Mouse (Mus musculus): ENCODE results near the gene Oat. TPM values are rescaled to one million over a fixed set of nuclear protein-coding genes. Genes with fewer than 3 reads are reported as not detected.

Gene Oat
- polyA plus RNA-seq, 1 experiment from 2014 or later: 290 TPM

DNA sequence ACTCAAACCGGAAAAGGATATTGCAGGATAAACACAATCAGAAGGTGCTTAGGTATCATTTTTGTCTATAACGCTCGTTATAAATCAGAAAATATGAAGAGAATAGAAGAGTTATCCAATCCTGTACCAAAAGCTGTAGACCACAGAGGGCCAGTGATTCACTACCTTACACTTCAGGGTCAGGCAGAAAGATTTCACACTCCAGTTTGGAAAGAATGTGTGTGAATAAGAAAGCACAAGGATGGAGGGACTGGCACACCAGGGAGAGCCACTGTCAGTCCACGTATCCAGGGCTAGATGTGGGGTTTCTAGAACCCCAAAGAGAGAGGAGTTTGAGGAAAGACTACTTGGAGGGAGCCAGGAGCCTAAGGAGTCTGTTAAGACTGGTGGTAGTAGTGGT, 693 bp upstream of the Oat start:
- Histone ChIP-seq H3K27me3 (ENCODE audit: control insufficient read depth, insufficient read depth, low read depth, low read length) (no peaks in the 10 kb centered on the region), H3K9me3 (ENCODE audit: control insufficient read depth, low read length) (no peaks in the 10 kb centered on the region), H3K27ac (ENCODE audit: low read length) (peak overlapping the region; percentile 98; the same call in 1 of the 2 replicates), H3K36me3 (ENCODE audit: control insufficient read depth, insufficient read depth, low read length) (no peaks in the 10 kb centered on the region), H3K4me2 (ENCODE audit: low read depth, low read length) (peak overlapping the region; percentile 56), H3K9ac (ENCODE audit: low read length) (peak overlapping the region; percentile 49), H3K4me1 (replicated peaks; ENCODE audit: control insufficient read depth, insufficient read depth, low read length) (peaks cover 22% of the 10 kb centered on the region), H3K4me3 (ENCODE audit: low read length) (peak overlapping the region; percentile 71; the same call in 1 of the 2 replicates)
- 42% methylated on average over 4 of the region's 4 CpGs for WGBS
- ATAC-seq (ENCODE audit: low read depth): no peak

DNA sequence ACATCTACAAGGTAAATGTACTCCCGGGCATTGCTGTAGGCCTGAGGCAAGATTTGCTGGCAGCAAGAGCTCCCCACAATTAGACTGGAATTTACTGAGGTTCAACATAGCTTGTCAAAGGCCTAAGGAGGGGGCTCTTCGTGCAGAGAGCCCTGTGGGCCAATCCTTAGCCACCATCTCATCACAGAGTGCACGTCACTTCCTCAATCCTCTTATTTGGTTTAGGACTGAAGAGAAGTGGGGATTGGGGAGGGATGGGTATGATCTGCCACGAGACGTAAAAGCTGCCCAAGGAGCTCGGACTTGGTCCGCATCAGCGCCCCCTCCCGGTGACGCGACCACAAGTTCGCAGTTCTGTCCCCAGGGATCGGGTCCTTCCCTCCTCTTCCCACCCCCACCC, 575 bp downstream of the Oat start:
- H3K4me3 ChIP-seq (ENCODE audit: low read length): peak overlapping the region; percentile 71
- peak overlapping the region; percentile 98 for H3K27ac ChIP-seq (ENCODE audit: low read length)
- peak overlapping the region; percentile 83 for H3K9ac ChIP-seq (ENCODE audit: low read length)
- ATAC-seq (ENCODE audit: low read depth): peak; percentile 92
- peak overlapping the region; percentile 70 for H3K4me2 ChIP-seq (ENCODE audit: low read depth, low read length)
- H3K4me1 ChIP-seq (replicated peaks; ENCODE audit: control insufficient read depth, insufficient read depth, low read length): peaks cover 30% of the 10 kb centered on the region
- H3K9me3 ChIP-seq (ENCODE audit: control insufficient read depth, low read length): no peaks in the 10 kb centered on the region
- H3K36me3 ChIP-seq (ENCODE audit: control insufficient read depth, insufficient read depth, low read length): no peaks in the 10 kb centered on the region
- H3K27me3 ChIP-seq (ENCODE audit: control insufficient read depth, insufficient read depth, low read depth, low read length): no peaks in the 10 kb centered on the region
- WGBS: 0% methylated on average over 13 of the region's 13 CpGs

DNA sequence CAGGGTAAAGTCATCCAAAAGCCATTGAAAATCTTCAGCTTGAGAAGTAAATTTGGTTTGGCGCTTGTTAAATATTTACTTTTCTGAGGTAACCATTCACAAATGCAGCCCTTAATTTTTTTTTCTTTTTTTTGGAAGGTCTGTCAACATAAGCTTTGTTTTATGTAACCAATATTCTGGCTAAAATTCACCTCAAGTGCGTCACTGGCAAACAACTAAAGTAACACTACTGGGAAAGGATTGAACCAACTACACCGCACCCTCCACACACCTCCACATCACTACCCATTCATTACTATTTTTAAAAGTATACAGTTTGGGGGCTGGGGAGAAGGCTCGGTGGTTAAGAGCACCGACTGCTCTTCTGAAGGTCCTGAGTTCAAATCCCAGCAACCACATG, 1.6 kb downstream of the Oat start:
- H3K36me3 ChIP-seq (ENCODE audit: control insufficient read depth, insufficient read depth, low read length): peaks cover 3% of the 10 kb centered on the region; the same call in 1 of the 2 replicates
- ATAC-seq (ENCODE audit: low read depth): no peak
- 61% methylated on average over 5 of the region's 5 CpGs for WGBS
- no peak overlapping the region; the same call in 1 of the 2 replicates for H3K4me2 ChIP-seq (ENCODE audit: low read depth, low read length)
- 0 out of 2 replicates have a peak overlapping the region, but pooled peaks have one; percentile 17 for H3K27ac ChIP-seq (ENCODE audit: low read length)
- no peaks in the 10 kb centered on the region for H3K27me3 ChIP-seq (ENCODE audit: control insufficient read depth, insufficient read depth, low read depth, low read length)
- no peak overlapping the region for H3K9ac ChIP-seq (ENCODE audit: low read length)
- H3K4me3 ChIP-seq (ENCODE audit: low read length): no peak overlapping the region
- peaks cover 33% of the 10 kb centered on the region for H3K4me1 ChIP-seq (replicated peaks; ENCODE audit: control insufficient read depth, insufficient read depth, low read length)
- H3K9me3 ChIP-seq (ENCODE audit: control insufficient read depth, low read length): no peaks in the 10 kb centered on the region

DNA sequence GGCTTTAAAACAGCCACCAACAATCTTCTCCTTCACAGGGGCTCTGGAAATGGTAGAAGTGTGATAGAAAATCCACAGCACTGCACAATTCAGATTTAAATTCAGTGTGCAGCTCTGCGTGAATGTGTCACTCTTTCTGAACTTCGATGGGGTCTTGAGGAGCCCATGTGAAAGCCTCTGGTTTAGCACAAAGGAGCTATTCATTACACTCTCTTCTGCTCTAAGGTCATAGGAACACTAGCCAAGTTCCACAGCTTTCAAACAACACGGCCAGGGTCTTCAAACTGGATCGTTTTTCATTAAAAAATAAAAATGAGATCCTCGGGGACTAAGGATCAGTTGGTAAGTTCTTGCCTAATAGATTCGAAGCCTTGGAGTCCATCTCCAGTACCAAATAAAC, 3.0 kb downstream of the Oat start:
- Histone ChIP-seq H3K4me3 (ENCODE audit: low read length) (no peak overlapping the region), H3K9ac (ENCODE audit: low read length) (no peak overlapping the region), H3K27ac (ENCODE audit: low read length) (peak overlapping the region; percentile 27; the same call in 1 of the 2 replicates), H3K9me3 (ENCODE audit: control insufficient read depth, low read length) (no peaks in the 10 kb centered on the region), H3K4me2 (ENCODE audit: low read depth, low read length) (peak overlapping the region; percentile 4), H3K36me3 (ENCODE audit: control insufficient read depth, insufficient read depth, low read length) (peaks cover 11% of the 10 kb centered on the region; the same call in 1 of the 2 replicates), H3K4me1 (replicated peaks; ENCODE audit: control insufficient read depth, insufficient read depth, low read length) (peaks cover 33% of the 10 kb centered on the region), H3K27me3 (ENCODE audit: control insufficient read depth, insufficient read depth, low read depth, low read length) (no peaks in the 10 kb centered on the region)
- WGBS: 46% methylated on average over 6 of the region's 6 CpGs
- ATAC-seq (ENCODE audit: low read depth): no peak

DNA sequence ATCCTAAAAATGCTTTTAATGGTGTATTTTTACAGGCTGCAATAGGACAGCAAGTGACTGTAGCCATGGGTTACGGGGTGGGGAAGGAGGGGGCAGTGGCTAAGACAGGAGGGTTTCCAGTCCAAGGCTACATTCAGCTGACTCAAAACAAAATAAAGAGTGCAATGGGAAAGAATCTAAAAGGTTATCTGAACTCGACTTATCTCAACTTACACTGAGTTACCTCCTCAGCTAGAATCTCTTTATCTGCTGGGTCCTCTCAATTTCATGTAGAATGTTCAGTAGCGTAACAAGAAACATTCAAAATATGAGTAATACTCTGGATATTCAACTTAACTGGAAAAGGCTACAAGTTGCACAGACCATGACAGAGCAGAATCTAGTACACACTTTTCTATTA, 3.5 kb downstream of the Oat start:
- peak overlapping the region; percentile 34; the same call in 1 of the 2 replicates for H3K9ac ChIP-seq (ENCODE audit: low read length)
- no peak overlapping the region for H3K4me3 ChIP-seq (ENCODE audit: low read length)
- WGBS: 46% methylated on average over 3 of the region's 3 CpGs
- peak overlapping the region; percentile 27; the same call in 1 of the 2 replicates for H3K27ac ChIP-seq (ENCODE audit: low read length)
- no peaks in the 10 kb centered on the region for H3K27me3 ChIP-seq (ENCODE audit: control insufficient read depth, insufficient read depth, low read depth, low read length)
- no peaks in the 10 kb centered on the region for H3K9me3 ChIP-seq (ENCODE audit: control insufficient read depth, low read length)
- H3K4me2 ChIP-seq (ENCODE audit: low read depth, low read length): peak overlapping the region; percentile 4; the same call in 1 of the 2 replicates
- ATAC-seq (ENCODE audit: low read depth): no peak
- H3K4me1 ChIP-seq (replicated peaks; ENCODE audit: control insufficient read depth, insufficient read depth, low read length): peaks cover 33% of the 10 kb centered on the region
- peaks cover 15% of the 10 kb centered on the region for H3K36me3 ChIP-seq (ENCODE audit: control insufficient read depth, insufficient read depth, low read length)

DNA sequence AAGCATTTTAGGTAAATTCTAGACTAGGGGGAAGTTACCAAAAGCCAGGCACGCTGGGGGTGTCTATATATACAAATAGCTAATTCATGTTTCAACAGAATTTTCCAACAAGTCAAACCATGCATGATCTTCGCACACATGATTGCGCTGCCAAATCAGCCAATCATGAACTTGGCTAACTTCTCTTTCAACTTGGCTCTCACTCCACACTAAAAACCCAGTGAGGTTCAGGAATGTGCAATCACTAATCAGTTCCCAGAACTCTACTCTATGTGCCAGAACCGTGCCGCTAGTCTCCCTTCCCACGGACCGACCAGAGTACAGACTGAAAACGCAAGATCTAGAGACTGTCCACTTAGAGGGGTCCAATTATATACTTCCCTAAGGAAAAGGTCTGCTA, 4.7 kb downstream of the Oat start:
- H3K36me3 ChIP-seq (ENCODE audit: control insufficient read depth, insufficient read depth, low read length): peaks cover 15% of the 10 kb centered on the region
- ATAC-seq (ENCODE audit: low read depth): no peak
- peaks cover 29% of the 10 kb centered on the region for H3K4me1 ChIP-seq (replicated peaks; ENCODE audit: control insufficient read depth, insufficient read depth, low read length)
- peak overlapping the region; percentile 39; the same call in 1 of the 2 replicates for H3K9ac ChIP-seq (ENCODE audit: low read length)
- H3K9me3 ChIP-seq (ENCODE audit: control insufficient read depth, low read length): no peaks in the 10 kb centered on the region
- WGBS: 49% methylated on average over 8 of the region's 8 CpGs
- no peaks in the 10 kb centered on the region for H3K27me3 ChIP-seq (ENCODE audit: control insufficient read depth, insufficient read depth, low read depth, low read length)
- peak overlapping the region; percentile 20 for H3K4me2 ChIP-seq (ENCODE audit: low read depth, low read length)
- H3K27ac ChIP-seq (ENCODE audit: low read length): peak overlapping the region; percentile 76
- no peak overlapping the region for H3K4me3 ChIP-seq (ENCODE audit: low read length)

DNA sequence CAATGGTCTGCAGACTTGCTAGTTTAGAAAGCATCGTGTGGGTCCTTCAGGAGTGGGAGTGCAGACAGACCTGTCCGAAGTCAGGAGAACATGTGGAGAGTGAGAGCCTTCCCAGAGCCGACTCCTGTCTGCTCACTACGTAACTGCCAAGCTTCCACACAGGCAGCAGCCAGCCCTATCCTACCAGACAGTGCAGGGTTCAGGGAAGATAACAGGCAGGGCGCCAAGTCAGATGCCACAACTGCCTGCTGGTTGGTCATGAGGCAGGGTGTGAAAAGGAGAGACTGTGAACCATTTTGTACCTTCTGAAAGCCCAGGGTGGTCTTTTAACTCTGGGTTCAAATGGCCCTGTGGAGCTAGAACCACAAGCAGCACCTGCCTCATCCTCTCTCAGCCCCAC, 6.1 kb downstream of the Oat start:
- no peak for ATAC-seq (ENCODE audit: low read depth)
- Histone ChIP-seq H3K27ac (ENCODE audit: low read length) (no peak overlapping the region), H3K4me1 (replicated peaks; ENCODE audit: control insufficient read depth, insufficient read depth, low read length) (peaks cover 27% of the 10 kb centered on the region), H3K4me2 (ENCODE audit: low read depth, low read length) (no peak overlapping the region), H3K9me3 (ENCODE audit: control insufficient read depth, low read length) (no peaks in the 10 kb centered on the region), H3K27me3 (ENCODE audit: control insufficient read depth, insufficient read depth, low read depth, low read length) (no peaks in the 10 kb centered on the region), H3K36me3 (ENCODE audit: control insufficient read depth, insufficient read depth, low read length) (peaks cover 19% of the 10 kb centered on the region), H3K9ac (ENCODE audit: low read length) (no peak overlapping the region), H3K4me3 (ENCODE audit: low read length) (no peak overlapping the region)
- 68% methylated on average over 5 of the region's 5 CpGs for WGBS

DNA sequence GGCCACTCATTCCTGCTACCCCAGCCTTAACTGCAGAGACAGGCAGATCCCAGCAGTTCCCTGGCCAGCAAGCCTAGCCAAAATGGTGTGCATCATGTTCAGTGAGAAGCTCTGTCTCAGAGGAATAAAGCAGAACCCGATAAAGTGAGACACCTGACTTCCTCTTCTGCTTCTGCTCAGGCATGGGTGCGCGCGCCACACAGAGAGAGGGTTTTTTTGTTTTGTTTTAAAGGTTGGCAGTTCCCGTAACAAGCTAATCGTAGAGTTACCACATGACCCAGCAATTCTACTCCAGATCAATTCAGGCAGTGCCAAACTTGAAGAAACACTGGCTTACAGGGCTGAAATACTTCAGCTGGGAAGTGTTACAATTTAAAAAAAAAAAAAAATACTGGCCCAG, 7.4 kb downstream of the Oat start:
- no peaks in the 10 kb centered on the region for H3K9me3 ChIP-seq (ENCODE audit: control insufficient read depth, low read length)
- 85% methylated on average over 6 of the region's 6 CpGs for WGBS

DNA sequence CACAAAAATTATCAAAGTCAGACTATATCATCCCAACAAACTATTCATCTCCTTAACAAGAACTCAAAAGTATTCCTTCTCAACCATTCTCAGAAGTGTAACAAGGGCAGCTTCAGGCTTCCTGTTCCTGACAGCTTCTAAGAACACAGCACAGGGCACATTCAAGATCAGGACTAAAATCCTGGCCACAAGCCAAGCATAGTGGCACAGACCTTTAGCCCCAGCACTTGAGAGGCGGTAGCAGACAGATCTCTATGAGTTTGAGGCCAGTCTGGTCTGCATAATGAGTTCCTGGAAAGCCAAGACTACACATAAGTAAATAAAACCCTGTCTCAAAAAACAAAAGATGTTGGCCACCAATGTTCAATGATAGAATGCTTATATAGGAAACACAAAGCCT, 10.4 kb downstream of the Oat start:
- 0 out of 2 replicates have a peak, but pooled peaks cover 3% of the 10 kb centered on the region for H3K4me1 ChIP-seq (replicated peaks; ENCODE audit: control insufficient read depth, insufficient read depth, low read length)
- no peaks in the 10 kb centered on the region for H3K9me3 ChIP-seq (ENCODE audit: control insufficient read depth, low read length)
- H3K27me3 ChIP-seq (ENCODE audit: control insufficient read depth, insufficient read depth, low read depth, low read length): no peaks in the 10 kb centered on the region
- peaks cover 56% of the 10 kb centered on the region for H3K36me3 ChIP-seq (ENCODE audit: control insufficient read depth, insufficient read depth, low read length)
- ATAC-seq (ENCODE audit: low read depth): no peak
- no peak overlapping the region for H3K4me3 ChIP-seq (ENCODE audit: low read length)
- H3K4me2 ChIP-seq (ENCODE audit: low read depth, low read length): no peak overlapping the region
- no peak overlapping the region for H3K9ac ChIP-seq (ENCODE audit: low read length)
- no peak overlapping the region for H3K27ac ChIP-seq (ENCODE audit: low read length)
- 14% methylated on average over 1 of the region's 1 CpGs for WGBS

More for the DNA sequence above, 7.4 kb downstream of the Oat start:
- no peaks in the 10 kb centered on the region for H3K27me3 ChIP-seq (ENCODE audit: control insufficient read depth, insufficient read depth, low read depth, low read length)
- peaks cover 31% of the 10 kb centered on the region for H3K36me3 ChIP-seq (ENCODE audit: control insufficient read depth, insufficient read depth, low read length)
- peaks cover 23% of the 10 kb centered on the region for H3K4me1 ChIP-seq (replicated peaks; ENCODE audit: control insufficient read depth, insufficient read depth, low read length)
- no peak overlapping the region for H3K4me2 ChIP-seq (ENCODE audit: low read depth, low read length)
- no peak for ATAC-seq (ENCODE audit: low read depth)
- H3K9ac ChIP-seq (ENCODE audit: low read length): no peak overlapping the region
- H3K27ac ChIP-seq (ENCODE audit: low read length): no peak overlapping the region
- H3K4me3 ChIP-seq (ENCODE audit: low read length): no peak overlapping the region

All from lung, embryonic 16.5 days (tissue).